Mouse (Mus musculus) kidney, embryonic 16.5 days (tissue): ENCODE results near the gene Vmn1r215. TPM values are rescaled to one million over a fixed set of nuclear protein-coding genes. Genes with fewer than 3 reads are reported as not detected.
"Not testable (repeated sequence)": the region's sequence is repeated elsewhere in the genome, so short reads cannot be mapped to it uniquely, and the experiment has no call there.

Source experiments
- ATAC-seq: fragments of 200-750 bp; cut with Nextera tagmentation; 2 replicates; pipeline ENCODE4 v1.8.0; 2017; ENCODE audit warnings: moderate TSS enrichment; ENCODE audit not compliant: low FRiP score, low TSS enrichment
- H3K27ac ChIP-seq: fragments of 300-500 bp; sonication (generic); 2 replicates; pipeline ENCODE4 v1.5.1; 2014; ENCODE audit warnings: low read length
- H3K27me3 ChIP-seq: fragments of 300-500 bp; sonication (generic); 2 replicates; pipeline ENCODE4 v1.6.1; 2014; ENCODE audit warnings: low read length, control low read depth, mixed read lengths; ENCODE audit not compliant: insufficient read depth
- H3K36me3 ChIP-seq: fragments of 300-500 bp; sonication (generic); 2 replicates; pipeline ENCODE4 v1.6.1; 2014; ENCODE audit warnings: low read length, control low read depth, mixed read lengths; ENCODE audit not compliant: insufficient read depth
- H3K4me1 ChIP-seq: fragments of 300-500 bp; sonication (generic); 2 replicates; pipeline ENCODE4 v1.6.1; 2014; ENCODE audit warnings: low read length, control low read depth, mixed read lengths; ENCODE audit not compliant: insufficient read depth
- H3K4me2 ChIP-seq: fragments of 300-500 bp; sonication (generic); replicated peaks from 2 replicates; pipeline ENCODE4 v1.6.1; 2014; ENCODE audit warnings: low read depth, low read length
- H3K4me3 ChIP-seq: fragments of 300-500 bp; sonication (generic); 2 replicates; pipeline ENCODE4 v1.5.1; 2014; ENCODE audit warnings: mild to moderate bottlenecking, low read length
- H3K9ac ChIP-seq: fragments of 300-500 bp; sonication (generic); replicated peaks from 2 replicates; pipeline ENCODE4 v1.6.1; 2014; ENCODE audit warnings: low read length
- H3K9me3 ChIP-seq: fragments of 300-500 bp; sonication (generic); 2 replicates; pipeline ENCODE4 v1.6.1; 2016; ENCODE audit warnings: low read length, control low read depth
- WGBS: fragments of 180-500 bp; shearing (Covaris S2); extraction: QIAGEN DNeasy Blood & Tissue Kit; methylation state at CpG from one replicate; pipeline ENCODE4 v1.1.7; 2014; 5-methylcytosine and 5-hydroxymethylcytosine counted together
- polyA plus RNA-seq: library from polyadenylated mRNA; unstranded; fragments of >200 nt; fragmentation: Nextera tagmentation; extraction: Ambion mirVana; gene quantifications from 2 replicates; pipeline ENCODE4 v1.2.1, GENCODE M21; 2015

Gene Vmn1r215
- polyA plus RNA-seq = not detected in 2 replicates

DNA sequence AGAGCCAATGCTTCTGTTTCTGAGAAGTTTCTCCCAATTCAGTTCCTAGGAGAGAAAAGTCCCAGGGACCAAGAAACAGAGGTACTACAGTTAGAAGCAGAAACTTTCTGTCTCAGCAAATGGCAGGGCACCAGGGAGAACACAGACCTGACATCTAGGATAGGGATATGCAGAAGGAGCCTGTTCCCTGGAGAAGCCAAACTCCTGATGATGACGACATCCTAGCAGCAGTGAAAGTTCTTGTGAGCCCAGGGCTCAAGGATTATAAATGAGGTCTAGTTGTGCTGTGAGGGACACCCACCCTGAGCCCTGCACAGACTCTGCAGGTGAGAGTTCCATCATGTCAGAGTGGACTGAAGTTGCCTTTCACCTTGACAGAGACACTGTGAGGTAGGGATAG, at the start of gene Vmn1r215:
Gene Vmn1r215, plus strand, starts transcription at position 301 of the 400 bp plus-strand sequence.
- Histone ChIP-seq H3K4me3 (no peak within 1 kb of the TSS), H3K9ac (no peak within 1 kb of the TSS), H3K36me3 (no peaks in the 10 kb centered on the region), H3K27me3 (no peaks in the 10 kb centered on the region), H3K4me2 (no peak within 1 kb of the TSS), H3K4me1 (no peaks in the 10 kb centered on the region), H3K27ac (no peak within 1 kb of the TSS), H3K9me3 (no peaks in the 10 kb centered on the region)
- WGBS = 71% methylated on average over 1 of the region's 1 CpGs
- no peak for ATAC-seq

DNA sequence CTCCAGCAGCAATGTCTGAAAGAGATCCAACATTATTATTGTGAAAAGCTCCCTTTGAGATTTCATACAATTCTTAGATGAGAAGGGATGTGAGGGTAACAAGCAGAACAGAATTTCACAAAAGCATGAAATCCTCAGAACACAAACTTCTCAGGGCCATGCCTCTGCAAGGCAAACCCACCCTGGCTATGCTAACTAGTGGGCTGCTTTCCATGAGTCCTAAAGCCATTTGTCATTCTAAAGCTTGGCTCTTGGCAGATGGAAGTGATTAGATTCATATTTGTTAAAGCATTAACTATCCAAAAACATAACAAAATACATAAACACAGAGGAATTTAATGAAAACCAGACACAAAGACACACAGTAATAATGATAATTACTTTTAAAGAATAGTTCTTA, 49.7 kb upstream of the Vmn1r215 start:
- Histone ChIP-seq H3K4me1 (no peaks in the 10 kb centered on the region), H3K27me3 (no peaks in the 10 kb centered on the region), H3K4me3 (no peak overlapping the region), H3K9ac (no peak overlapping the region), H3K27ac (no peak overlapping the region), H3K36me3 (no peaks in the 10 kb centered on the region), H3K9me3 (no peaks in the 10 kb centered on the region), H3K4me2 (no peak overlapping the region)
- no peak for ATAC-seq

DNA sequence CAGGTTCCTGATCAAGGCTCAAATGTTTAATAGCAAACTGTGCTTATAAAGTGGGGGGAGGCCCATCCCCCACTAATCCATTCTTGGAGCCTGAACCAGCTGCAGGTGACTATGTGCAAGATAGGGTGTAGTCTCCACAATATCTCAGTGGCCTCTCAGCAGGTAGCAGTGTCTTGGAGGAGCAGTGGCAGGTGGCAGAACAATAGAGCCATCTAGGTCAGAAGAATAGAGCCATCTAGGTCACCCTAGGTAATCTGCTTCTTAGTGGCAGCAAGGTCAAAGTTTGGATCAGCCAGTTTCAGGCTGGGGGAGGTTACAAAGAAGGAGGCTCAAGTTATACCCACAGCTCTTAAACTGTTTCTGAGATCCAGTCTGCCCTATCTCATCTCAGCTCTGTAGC, 43.0 kb upstream of the Vmn1r215 start:
- Histone ChIP-seq H3K9me3 (no peaks in the 10 kb centered on the region), H3K4me3 (no peak overlapping the region), H3K9ac (no peak overlapping the region), H3K27ac (no peak overlapping the region), H3K36me3 (no peaks in the 10 kb centered on the region), H3K27me3 (no peaks in the 10 kb centered on the region), H3K4me2 (no peak overlapping the region), H3K4me1 (no peaks in the 10 kb centered on the region)
- ATAC-seq = no peak

DNA sequence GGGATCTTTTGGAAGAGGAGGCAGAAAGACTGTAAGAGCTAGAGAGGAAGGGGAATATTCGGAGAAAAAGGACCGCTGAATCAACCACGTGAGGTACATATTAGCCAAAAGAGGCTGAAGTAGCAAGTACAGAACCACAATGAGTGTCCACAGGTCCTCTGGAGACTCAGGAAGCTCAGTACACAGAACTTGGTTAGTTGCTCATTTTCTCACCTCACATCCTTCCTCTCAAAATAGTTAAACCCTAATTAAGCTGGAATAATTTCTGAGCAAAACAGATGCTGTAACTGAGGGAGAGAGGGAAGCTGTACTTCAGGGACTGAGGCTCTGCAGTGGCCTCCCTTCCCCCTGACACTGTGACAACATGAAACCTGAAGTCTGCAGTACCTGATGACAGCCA, 37.7 kb upstream of the Vmn1r215 start, which contains the start of gene Vmn1r214:
Gene Vmn1r214, plus strand, starts transcription at position 301 of the 400 bp plus-strand sequence.
- 90% methylated on average over 3 of the region's 3 CpGs for WGBS
- Histone ChIP-seq H3K36me3 (no peaks in the 10 kb centered on the region), H3K4me3 (no peak within 1 kb of the TSS), H3K4me2 (no peak within 1 kb of the TSS), H3K9ac (no peak within 1 kb of the TSS), H3K9me3 (no peaks in the 10 kb centered on the region), H3K27ac (no peak within 1 kb of the TSS), H3K4me1 (no peaks in the 10 kb centered on the region), H3K27me3 (no peaks in the 10 kb centered on the region)
- ATAC-seq = no peak

DNA sequence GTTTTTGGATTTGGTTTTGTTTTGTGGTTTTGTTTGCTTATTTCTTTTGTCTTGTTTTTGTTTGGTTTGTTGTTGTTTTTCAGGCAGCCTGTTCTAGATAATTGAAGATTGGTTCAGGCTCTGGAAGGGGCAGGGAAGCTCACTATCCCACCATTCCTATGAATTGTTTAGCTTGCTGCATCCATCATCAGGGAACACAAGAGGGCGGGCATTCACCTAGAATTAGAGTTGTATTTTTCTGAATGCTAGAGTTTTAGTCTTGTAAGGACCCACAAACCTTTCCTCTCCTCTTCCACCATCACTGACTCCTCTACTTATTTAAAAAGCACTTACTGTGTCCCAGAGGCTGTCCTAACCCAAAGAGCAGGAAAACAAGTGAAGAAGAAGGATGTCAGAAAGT, 10.0 kb upstream of the Vmn1r215 start:
- no peaks in the 10 kb centered on the region for H3K4me1 ChIP-seq
- H3K27ac ChIP-seq = no peak overlapping the region
- no peak for ATAC-seq
- H3K36me3 ChIP-seq = no peaks in the 10 kb centered on the region
- no peaks in the 10 kb centered on the region for H3K27me3 ChIP-seq
- H3K4me2 ChIP-seq = no peak overlapping the region
- H3K9me3 ChIP-seq = no peaks in the 10 kb centered on the region
- WGBS = 52% methylated on average over 1 of the region's 1 CpGs
- no peak overlapping the region for H3K4me3 ChIP-seq
- H3K9ac ChIP-seq = no peak overlapping the region

DNA sequence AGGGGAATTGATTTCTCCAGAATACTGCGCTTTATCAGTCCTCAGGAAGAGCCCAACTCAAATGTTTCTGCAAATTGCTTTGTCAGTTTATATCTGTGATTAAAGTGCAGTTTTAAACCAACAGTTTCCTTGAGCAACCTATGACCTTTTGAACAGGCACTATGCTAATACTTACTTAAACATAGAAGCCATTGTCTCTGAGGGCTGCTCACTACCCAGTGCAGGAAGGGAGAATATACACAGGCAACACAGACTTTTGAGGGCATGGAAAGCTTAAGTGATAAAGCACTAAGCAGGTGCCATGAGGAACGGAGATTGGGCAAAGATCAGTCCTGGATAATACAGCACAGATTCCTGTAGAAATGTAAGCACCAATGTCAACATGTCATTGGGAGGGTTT, 1.5 kb downstream of the Vmn1r215 start:
- Histone ChIP-seq H3K9ac (no peak overlapping the region), H3K4me3 (no peak overlapping the region), H3K4me2 (no peak overlapping the region), H3K27ac (no peak overlapping the region), H3K4me1 (no peaks in the 10 kb centered on the region), H3K27me3 (no peaks in the 10 kb centered on the region), H3K36me3 (no peaks in the 10 kb centered on the region), H3K9me3 (no peaks in the 10 kb centered on the region)
- 87% methylated on average over 2 of the region's 2 CpGs for WGBS
- ATAC-seq = no peak

DNA sequence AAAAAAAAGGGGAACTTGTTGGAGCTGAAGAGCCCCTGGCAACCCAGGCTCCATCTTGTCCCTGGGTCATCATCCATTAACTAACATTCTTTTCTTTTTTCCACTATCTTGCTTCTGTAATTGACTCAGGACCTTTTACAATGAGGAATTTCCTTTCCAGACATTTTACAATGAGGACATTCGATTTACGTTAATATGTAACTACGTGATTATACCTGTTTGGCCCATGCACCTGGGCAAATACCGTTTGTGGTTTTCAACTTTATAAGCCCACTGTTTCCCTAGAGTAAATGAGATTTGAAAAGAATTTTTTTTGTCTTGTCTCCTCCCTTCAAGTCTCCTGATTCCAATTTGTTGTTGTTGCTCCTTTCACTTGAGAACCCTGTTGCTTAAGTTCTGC, 26.6 kb downstream of the Vmn1r215 start:
- H3K4me3 ChIP-seq = no peak overlapping the region
- H3K36me3 ChIP-seq = no peaks in the 10 kb centered on the region
- no peak overlapping the region for H3K4me2 ChIP-seq
- no peak overlapping the region for H3K27ac ChIP-seq
- H3K9me3 ChIP-seq = no peaks in the 10 kb centered on the region
- no peak overlapping the region for H3K9ac ChIP-seq
- no peaks in the 10 kb centered on the region for H3K27me3 ChIP-seq
- 78% methylated on average over 4 of the region's 4 CpGs for WGBS
- ATAC-seq = no peak
- no peaks in the 10 kb centered on the region for H3K4me1 ChIP-seq

DNA sequence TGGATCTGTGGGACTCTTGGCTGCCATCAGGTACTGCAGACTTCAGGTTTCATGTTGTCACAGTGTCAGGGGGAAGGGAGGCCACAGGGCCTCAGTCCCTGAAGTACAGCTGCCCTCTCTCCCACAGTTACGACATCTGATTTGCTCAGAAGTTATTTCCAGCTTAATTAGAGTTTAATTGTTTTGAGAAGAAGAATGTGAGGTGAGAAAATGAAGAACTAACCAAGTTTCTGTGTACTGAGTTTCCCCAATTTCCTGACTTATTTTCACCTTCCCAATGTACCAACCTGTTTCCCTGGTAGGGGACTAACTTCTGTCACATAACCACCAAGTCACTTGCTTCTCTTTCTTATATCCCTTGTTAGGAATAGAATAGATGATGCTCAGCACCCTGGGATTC, 50.3 kb downstream of the Vmn1r215 start, which contains the start of gene Vmn1r217:
Gene Vmn1r217, minus strand, starts transcription at position 101 of the 400 bp plus-strand sequence.
- not testable (repeated sequence) for H3K9me3 ChIP-seq, H3K27ac ChIP-seq
- WGBS = 60% methylated on average over 1 of the region's 1 CpGs

DNA sequence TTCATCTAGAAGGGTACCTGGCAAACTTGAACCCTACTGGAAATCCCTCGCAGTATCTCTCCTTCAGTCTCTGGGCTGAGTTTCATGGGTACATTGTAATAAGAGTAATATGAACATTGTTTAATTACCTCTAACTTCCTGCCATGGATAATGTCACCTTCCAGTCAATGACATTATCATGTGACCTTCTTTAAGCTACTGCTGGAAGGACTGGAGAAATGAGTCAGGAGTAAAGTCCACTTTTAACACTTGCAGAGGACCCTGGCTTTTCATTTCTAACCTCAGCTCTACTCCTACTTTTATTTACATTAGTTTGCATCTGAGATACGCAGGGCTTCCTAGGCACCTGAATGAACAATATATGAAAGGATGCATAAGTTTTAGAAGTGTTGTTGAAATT, 52.8 kb downstream of the Vmn1r215 start:
- no peak for ATAC-seq
- no peak overlapping the region for H3K4me2 ChIP-seq
- no peaks in the 10 kb centered on the region for H3K9me3 ChIP-seq
- no peak overlapping the region for H3K4me3 ChIP-seq
- no peak overlapping the region for H3K27ac ChIP-seq
- H3K27me3 ChIP-seq = no peaks in the 10 kb centered on the region
- no peaks in the 10 kb centered on the region for H3K36me3 ChIP-seq
- no peaks in the 10 kb centered on the region for H3K4me1 ChIP-seq
- WGBS = 88% methylated on average over 2 of the region's 2 CpGs
- no peak overlapping the region for H3K9ac ChIP-seq

More for the DNA sequence above, 50.3 kb downstream of the Vmn1r215 start, which contains the start of gene Vmn1r217:
- ATAC-seq, H3K4me1 ChIP-seq, H3K4me2 ChIP-seq, H3K27me3 ChIP-seq, H3K4me3 ChIP-seq, H3K36me3 ChIP-seq, H3K9ac ChIP-seq: not testable (repeated sequence)
